Mouse (Mus musculus): ENCODE measurements around the gene Rnf151.
"Not testable (repeated sequence)": the region's sequence is repeated elsewhere in the genome, so short reads cannot be mapped to it uniquely, and the experiment has no call there.

Gene Rnf151

DNA sequence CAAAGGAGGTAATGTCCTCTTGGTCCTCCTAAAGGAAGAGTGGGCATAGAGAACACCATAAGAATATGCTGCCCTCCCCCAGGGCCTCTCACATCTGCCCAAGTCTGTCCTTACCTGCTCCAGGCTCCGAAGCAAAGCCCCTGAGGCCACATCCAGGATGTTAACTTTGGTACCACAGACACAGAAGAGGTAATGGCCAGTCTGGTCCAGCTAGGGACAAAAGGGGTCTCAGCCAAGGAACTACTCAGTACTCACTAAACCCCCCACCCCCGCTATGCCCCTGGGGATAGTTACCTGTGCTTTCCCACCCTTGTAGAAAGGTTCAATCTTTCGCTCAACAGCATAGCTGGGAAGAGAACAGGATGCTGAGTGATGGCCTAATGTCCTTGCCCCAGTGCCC, 12.0 kb downstream of the Rnf151 start:
- no peak for DNase-seq (ENCODE audit: low spot score)

GRCm38 (mm10) chr17:24701251-24701650, 16.6 kb downstream of the Rnf151 start:
- no peak for DNase-seq (ENCODE audit: low spot score)

DNA sequence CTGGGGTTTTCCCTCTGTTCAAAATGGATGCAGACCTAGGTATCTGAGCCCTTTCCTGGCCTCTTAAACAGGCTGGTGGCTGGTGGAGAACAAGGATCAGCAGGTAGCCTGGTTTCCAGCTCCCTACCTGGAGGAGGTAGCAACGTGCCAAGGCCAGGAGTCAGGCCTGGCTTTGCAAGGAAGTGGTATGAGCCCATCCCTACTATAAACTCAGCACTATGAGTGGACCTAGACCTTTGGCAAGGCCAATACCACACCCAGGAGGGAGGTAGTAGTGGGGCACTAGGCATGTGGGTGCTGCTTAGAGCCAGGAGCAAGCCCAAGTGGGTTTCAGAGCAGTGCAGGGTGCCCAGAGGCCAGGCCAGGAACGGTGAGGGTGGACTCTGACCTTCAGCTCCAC, 18.4 kb downstream of the Rnf151 start:
- no peak for DNase-seq (ENCODE audit: low spot score)

- DNase-seq (ENCODE audit: low spot score), result no peak
Observed at GRCm38 (mm10) chr17:24698715-24699114, 19.1 kb downstream of the Rnf151 start.

GRCm38 (mm10) chr17:24697985-24698384, 19.9 kb downstream of the Rnf151 start:
- no peak for DNase-seq (ENCODE audit: low spot score)

GRCm38 (mm10) chr17:24696011-24696697, 21.7 kb downstream of the Rnf151 start, which contains the start of the genes Gfer and Noxo1:
Gene Gfer, minus strand, starts transcription at chr17:24696156.
Gene Noxo1, plus strand, starts transcription at chr17:24696234.
- DNase-seq (ENCODE audit: low spot score), result peak; percentile 44

DNA sequence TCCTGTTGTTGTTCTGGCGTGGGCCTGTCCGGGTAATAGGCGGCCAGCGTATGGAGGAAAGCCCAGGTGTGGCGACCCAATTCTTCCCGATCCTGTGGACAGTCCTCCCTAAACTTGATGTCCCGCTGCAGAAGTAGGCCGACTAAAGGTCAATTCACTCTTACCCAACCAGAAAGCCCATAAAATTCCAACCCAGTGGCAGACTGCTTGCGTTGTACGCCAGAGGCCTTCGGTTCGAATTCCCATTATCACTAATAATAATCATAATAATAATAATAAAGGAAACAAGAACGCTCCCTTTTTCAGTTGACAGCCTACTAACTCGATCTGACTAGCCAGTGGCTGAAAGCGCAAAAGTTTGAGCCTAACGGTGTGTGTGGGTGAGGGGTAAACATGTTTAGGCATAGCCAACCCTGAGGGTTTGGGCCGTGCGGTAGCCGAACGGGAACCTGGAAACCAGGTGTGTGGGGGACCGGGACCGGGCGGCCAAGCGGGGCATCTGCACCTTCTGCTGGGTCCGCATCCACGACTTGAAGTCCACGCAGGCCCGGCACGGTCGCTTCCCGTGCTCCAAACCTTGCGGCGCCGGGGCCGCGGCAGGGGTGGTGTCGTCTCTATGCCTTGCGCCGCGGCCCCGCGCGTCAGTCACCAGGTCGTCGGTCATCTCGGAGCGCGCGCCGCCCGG, 22.4 kb downstream of the Rnf151 start:
- DNase-seq (ENCODE audit: low spot score), result no peak

GRCm38 (mm10) chr17:24692385-24692784, 25.5 kb downstream of the Rnf151 start:
- DNase-seq (ENCODE audit: low spot score), result no peak

DNA sequence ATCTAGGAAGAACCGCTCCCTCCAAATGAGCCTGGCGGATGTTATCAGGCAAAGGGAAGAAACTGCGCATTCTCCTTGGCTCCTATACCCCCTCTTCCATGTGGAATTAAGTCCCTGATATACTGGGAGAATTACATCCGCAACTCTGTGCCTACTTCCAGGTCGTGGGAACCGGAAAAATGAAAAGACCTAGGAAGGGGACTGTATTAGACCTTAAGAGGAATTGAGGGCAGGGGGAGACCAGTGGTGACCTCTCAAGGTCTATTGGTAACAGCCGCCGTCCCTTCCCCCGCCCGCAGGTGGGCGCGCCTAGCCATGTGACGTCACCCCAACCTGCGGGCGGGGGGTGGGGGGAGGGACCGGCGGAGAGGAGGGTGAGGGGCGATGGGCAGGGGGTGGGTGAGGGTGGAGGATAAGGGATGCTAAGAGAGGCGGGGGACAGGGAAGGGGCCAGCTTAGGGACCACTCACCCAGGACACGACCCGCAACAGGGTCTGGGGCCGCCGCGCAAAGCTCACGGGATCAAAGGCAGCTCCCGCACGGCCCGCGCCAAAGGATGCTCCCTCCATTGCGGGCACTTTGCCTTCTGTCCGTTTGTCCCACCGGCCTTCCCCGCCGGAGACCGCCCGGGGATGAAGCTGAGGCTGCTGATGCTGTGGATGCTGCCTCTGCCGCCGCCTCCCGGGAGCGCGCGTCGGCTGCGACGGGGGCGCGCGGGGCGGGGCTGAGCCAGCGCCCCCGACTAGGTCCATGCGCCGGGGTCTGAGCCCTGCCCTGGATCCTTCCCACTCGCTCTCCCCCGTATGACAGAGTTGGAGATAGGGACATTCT, 28.4 kb downstream of the Rnf151 start, which contains the start of gene Syngr3:
Gene Syngr3, minus strand, starts transcription at position 705 of the 831 bp plus-strand sequence.
- no peak for DNase-seq (ENCODE audit: low spot score)

- no peak for DNase-seq (ENCODE audit: low spot score)
Observed at GRCm38 (mm10) chr17:24687599-24687998, 30.3 kb downstream of the Rnf151 start.

- no peak for DNase-seq (ENCODE audit: low spot score)
Observed at GRCm38 (mm10) chr17:24687146-24687595, 30.7 kb downstream of the Rnf151 start.

DNA sequence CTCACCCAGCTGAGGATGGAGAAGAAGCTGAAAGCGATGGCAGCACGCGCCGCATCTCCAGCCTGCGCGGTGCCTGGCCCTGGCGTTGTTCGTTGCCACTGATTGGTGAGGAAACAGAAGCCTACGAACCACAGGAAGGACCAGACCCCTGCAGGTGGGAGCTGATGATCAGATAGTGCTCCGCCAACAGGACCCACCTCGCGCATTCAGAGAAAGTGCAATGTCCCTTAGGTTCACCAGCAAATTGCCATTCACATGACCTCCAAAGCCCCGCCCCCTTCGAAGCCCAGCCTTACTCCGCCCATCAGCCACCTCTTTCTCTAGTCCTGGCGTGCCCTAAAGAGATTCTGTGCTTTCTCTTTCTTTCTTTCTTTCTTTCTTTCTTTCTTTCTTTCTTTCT, 31.3 kb downstream of the Rnf151 start:
- no peak for DNase-seq (ENCODE audit: low spot score)

- no peak for DNase-seq (ENCODE audit: low spot score)
Observed at GRCm38 (mm10) chr17:24677500-24678080, 40.3 kb downstream of the Rnf151 start.

DNA sequence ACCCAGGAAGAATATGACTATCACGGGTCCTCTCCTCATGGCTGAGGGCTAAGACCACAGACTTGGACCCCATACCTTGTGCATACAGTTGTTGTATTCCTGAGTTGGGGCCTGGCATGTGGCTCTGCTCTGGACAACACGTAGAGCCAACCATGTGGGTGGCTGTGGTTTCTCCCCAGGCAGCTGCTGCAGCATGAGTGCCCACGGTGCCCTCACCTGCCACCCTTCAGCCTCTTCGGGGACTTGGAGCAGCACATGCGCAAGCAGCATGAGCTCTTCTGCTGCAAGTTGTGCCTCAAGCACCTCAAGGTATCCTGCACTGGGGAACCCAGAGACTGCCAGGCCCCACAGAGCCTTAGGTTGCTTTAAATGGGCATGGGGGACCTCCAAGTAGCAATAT, 41.0 kb downstream of the Rnf151 start:
- no peak for DNase-seq (ENCODE audit: low spot score)

- no peak for DNase-seq (ENCODE audit: low spot score)
Observed at GRCm38 (mm10) chr17:24676187-24676586, 41.7 kb downstream of the Rnf151 start.

DNA sequence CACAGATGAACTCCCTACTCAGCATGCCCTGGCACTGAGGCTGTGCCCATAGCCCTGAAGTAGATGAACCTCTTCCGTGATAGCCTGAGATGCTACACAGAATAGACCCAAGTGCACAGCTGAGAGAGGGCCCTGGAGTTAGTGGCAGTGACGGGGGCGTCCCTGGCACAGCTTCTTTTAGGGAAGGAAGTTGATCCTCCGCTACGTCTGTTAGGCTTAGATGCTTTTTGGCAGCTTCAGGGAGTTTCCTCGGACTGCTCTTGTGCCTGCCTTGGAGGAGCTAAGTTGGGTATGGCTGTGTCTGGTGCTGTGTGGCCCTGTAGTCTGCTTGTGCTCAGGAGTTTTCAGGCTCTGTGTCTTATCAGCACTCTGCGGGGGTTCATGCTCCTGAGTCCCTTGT, 43.6 kb downstream of the Rnf151 start:
- no peak for DNase-seq (ENCODE audit: low spot score)

GRCm38 (mm10) chr17:24672141-24672540, 45.7 kb downstream of the Rnf151 start:
- no peak for DNase-seq (ENCODE audit: low spot score)

DNA sequence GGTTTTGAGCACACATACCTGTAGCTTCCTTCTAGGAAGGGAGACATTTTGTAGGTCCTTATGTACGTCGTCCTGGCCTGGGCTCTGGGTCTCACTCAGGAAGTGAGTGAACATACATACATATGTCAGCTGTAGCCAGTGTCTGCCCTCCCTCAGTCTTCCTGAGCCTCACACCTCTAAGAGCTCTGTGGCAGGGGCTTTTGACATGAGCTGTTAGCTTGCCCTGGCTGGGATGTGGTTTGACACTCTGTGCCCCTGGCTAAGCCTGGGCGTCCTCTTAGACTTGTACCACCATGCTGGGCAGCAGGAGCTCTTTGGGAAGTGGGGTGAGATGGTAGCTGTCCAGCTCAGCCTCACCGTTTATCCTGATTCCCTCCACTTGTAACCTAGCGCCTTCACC, 46.5 kb downstream of the Rnf151 start:
- DNase-seq (ENCODE audit: low spot score), result no peak

DNA sequence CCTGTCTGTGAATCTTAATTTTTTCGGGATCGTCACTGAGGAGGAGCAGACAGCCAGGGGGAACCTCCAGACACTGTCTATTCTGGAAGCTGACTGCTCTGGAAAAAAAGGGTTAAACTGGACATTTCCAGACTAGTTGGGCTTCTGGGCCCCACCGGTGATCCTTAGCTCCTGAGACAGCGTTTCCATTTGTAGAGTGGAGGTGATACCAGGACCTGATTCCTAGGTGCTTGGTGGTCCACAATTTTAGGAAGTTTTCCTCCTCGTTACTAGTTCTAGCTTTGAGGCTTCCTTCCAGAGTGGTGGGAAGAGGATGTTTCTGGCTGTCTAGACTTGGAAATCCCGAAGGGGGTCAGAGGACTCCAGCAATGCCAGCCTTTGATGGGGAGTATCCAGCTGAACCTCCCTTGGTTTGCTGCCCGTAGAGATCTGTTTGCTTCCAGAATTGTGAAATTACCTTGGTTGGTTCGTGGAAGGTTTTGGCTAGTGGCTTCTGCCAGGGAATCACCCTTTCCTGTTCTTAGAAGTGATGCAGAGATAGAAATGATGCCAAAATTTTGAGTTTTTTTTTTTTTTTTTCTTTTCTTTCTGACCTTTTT, 47.5 kb downstream of the Rnf151 start:
- DNase-seq (ENCODE audit: low spot score), result no peak

DNA sequence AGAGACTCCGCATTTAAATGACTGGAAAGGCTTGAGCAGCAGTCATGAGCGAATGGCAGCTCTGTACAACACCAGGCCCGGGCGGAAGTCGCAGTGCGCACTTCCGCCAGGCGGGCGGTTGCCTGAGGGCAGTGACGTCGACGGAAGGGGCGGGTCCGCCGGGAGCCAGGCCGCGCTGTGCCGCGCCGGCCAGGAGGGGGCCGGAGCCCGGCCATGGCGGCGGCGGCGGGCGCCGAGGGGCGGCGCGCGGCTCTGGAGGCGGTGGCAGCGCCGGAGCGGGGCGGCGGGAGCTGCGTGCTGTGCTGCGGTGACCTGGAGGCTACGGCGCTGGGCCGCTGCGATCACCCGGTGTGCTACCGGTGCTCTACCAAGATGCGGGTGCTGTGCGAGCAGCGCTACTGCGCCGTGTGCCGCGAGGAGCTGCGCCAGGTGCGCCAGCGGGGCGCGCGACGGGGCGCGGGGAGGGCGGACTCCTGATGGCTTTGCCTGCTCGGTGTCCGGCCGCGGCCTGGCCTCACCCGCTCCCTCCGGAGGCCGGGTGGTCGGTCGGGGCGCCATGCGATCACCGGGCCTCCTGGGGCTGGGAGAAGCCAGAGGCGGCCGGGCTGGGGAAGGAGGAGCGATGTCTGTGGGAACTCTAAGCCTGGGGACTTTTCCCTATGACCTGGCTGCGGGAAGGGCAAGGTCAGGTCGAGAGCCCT, 48.2 kb downstream of the Rnf151 start, which contains the start of gene Zfp598:
Gene Zfp598, plus strand, starts transcription at position 143 of the 701 bp plus-strand sequence.
- DNase-seq (ENCODE audit: low spot score), result peak; percentile 85

DNA sequence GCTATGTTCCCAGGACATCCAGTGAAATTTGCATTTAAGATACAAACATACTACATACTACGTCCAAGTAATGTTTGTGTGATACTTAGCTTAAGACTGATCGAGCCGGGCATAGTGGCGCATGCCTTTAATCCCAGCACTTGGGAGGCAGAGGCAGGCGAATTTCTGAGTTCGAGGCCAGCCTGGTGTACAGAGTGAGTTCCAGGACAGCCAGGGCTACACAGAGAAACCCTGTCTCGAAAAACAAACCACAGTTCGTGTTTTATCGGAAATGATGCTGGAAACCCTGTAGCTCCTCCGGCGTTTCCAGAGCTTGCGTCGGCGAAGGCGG, 48.7 kb downstream of the Rnf151 start:
- DNase-seq (ENCODE audit: low spot score), result not testable (repeated sequence)
